Mouse (Mus musculus): ENCODE data around the gene Ackr4. TPM values are rescaled to one million over a fixed set of nuclear protein-coding genes. Genes with fewer than 3 reads are reported as not detected.

Ackr4 gene
- polyA plus RNA-seq, 2 experiments = 0.11 to 0.24 TPM

DNA sequence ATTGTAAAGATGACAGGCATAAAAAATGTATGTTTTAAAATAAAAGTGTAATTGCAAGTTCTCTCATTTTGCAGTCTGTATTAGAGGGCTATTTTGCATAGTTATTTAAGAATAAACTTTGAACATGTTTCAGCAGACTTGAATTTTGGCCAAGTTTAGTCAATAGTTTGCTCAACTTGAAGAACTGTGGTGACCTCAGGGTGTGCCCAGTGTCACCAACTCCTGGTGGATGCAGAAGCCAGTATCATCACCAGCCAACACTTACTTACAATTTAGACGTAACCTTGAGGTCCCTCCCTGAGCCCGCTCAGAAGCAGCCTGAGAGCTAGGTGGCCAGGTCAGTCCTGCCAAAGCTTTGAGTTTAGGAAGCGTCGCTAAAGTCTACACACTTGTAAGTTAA is 83.1 kb downstream of the Ackr4 start:
- H3K36me3 ChIP-seq (replicated peaks; ENCODE audit: control insufficient read depth, insufficient read depth, low read depth) = no peaks in the 10 kb centered on the region; the same call in none of the 2 replicates
- H3K9ac ChIP-seq (replicated peaks) = no peak overlapping the region
- H3K4me2 ChIP-seq (ENCODE audit: low read depth) = no peak overlapping the region
- no peak for DNase-seq (ENCODE audit: low read depth in 3 of 3, low spot score in 3 of 3)
- ATAC-seq (ENCODE audit: insufficient read depth) = no peak
- H3K4me3 ChIP-seq (ENCODE audit: insufficient read depth in 1 of 2, low read depth in 2 of 2, low read length in 2 of 2) = no peak overlapping the region
- no peaks in the 10 kb centered on the region for H3K9me3 ChIP-seq (ENCODE audit: control insufficient read depth, low read length)
- no peaks in the 10 kb centered on the region for H3K4me1 ChIP-seq (replicated peaks; ENCODE audit: control insufficient read depth in 2 of 2, insufficient read depth in 2 of 2, low read length in 1 of 2)
- 74% methylated on average over 4 of the region's 4 CpGs for WGBS (ENCODE audit: insufficient replicate concordance)
- H3K27me3 ChIP-seq (ENCODE audit: control insufficient read depth, insufficient read depth, low read length) = no peaks in the 10 kb centered on the region
- no peak overlapping the region for H3K27ac ChIP-seq
- TF ChIP-seq EP300 (IDR thresholded peaks at IDR 0.05; ENCODE audit: low read depth) (no peak), CTCF (IDR thresholded peaks at IDR 0.05; ENCODE audit: low read depth) (no peak)

DNA sequence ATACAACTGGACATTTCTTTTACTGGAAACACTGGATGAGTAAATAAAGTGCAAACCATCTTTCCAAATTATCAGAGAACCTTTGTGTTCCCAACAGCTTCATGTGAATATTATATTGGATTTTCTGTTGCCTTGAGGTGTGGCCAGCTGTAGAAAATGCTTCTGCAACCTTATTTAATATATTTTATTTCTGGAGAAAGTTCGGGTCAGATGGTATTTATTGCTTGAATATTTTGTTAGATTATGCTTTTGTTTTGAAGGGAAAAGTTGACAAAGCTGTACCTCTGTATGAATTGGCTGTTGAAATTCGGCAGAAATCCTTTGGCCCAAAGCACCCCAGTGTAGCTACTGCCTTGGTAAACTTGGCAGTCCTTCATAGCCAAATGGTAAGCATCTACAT is 86.4 kb downstream of the Ackr4 start, which contains the start of gene Gm28305:
Gm28305 (plus strand) TSS at position 301 of the 400 bp plus-strand sequence.
- Histone ChIP-seq H3K4me1 (replicated peaks; ENCODE audit: control insufficient read depth in 2 of 2, insufficient read depth in 2 of 2, low read length in 1 of 2) (no peaks in the 10 kb centered on the region), H3K27me3 (ENCODE audit: control insufficient read depth, insufficient read depth, low read length) (no peaks in the 10 kb centered on the region), H3K4me2 (ENCODE audit: low read depth) (no peak within 1 kb of the TSS), H3K9me3 (ENCODE audit: control insufficient read depth, low read length) (no peaks in the 10 kb centered on the region), H3K4me3 (ENCODE audit: insufficient read depth in 1 of 2, low read depth in 2 of 2, low read length in 2 of 2) (no peak within 1 kb of the TSS), H3K36me3 (replicated peaks; ENCODE audit: control insufficient read depth, insufficient read depth, low read depth) (no peaks in the 10 kb centered on the region), H3K27ac (no peak within 1 kb of the TSS), H3K9ac (replicated peaks) (no peak within 1 kb of the TSS)
- ATAC-seq (ENCODE audit: insufficient read depth) (no peak), DNase-seq (ENCODE audit: low read depth in 3 of 3, low spot score in 3 of 3) (no peak)
- TF ChIP-seq EP300 (IDR thresholded peaks at IDR 0.05; ENCODE audit: low read depth) (no peak), CTCF (IDR thresholded peaks at IDR 0.05; ENCODE audit: low read depth) (no peak)
- 43% methylated on average over 2 of the region's 2 CpGs for WGBS (ENCODE audit: insufficient replicate concordance)

DNA sequence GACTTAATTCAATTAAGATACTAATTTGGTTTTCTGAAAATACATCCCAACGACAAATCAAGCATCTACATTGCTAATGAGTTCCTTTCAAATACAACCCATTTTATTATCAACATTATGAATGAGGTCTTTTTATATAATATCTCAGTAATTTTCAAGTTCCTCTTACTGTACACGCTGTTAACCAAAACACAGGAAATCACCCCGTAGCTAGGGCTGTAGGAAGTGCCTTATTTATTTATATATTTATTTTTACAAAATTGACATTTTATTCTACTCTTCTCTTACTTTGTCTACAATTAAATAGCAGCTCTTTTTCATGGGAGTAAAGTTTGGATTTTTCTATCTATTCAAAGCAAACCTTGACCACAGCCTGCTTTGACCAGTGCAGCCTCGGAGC is 87.0 kb downstream of the Ackr4 start:
- H3K27ac ChIP-seq = no peak overlapping the region
- ATAC-seq (ENCODE audit: insufficient read depth) (no peak), DNase-seq (ENCODE audit: low read depth in 3 of 3, low spot score in 3 of 3) (no peak)
- no peaks in the 10 kb centered on the region for H3K36me3 ChIP-seq (replicated peaks; ENCODE audit: control insufficient read depth, insufficient read depth, low read depth)
- TF ChIP-seq CTCF (IDR thresholded peaks at IDR 0.05; ENCODE audit: low read depth) (no peak), EP300 (IDR thresholded peaks at IDR 0.05; ENCODE audit: low read depth) (no peak)
- H3K4me3 ChIP-seq (ENCODE audit: insufficient read depth in 1 of 2, low read depth in 2 of 2, low read length in 2 of 2) = no peak overlapping the region
- H3K9me3 ChIP-seq (ENCODE audit: control insufficient read depth, low read length) = no peaks in the 10 kb centered on the region
- peaks cover 0 to 3% of the 10 kb centered on the region in 2 experiments; a peak in 2 of 4 replicates for H3K4me1 ChIP-seq (replicated peaks; ENCODE audit: control insufficient read depth in 2 of 2, insufficient read depth in 2 of 2, low read length in 1 of 2)
- no peak overlapping the region for H3K4me2 ChIP-seq (ENCODE audit: low read depth)
- 35% methylated on average over 4 of the region's 4 CpGs for WGBS (ENCODE audit: insufficient replicate concordance)
- no peaks in the 10 kb centered on the region for H3K27me3 ChIP-seq (ENCODE audit: control insufficient read depth, insufficient read depth, low read length)
- H3K9ac ChIP-seq (replicated peaks) = no peak overlapping the region

DNA sequence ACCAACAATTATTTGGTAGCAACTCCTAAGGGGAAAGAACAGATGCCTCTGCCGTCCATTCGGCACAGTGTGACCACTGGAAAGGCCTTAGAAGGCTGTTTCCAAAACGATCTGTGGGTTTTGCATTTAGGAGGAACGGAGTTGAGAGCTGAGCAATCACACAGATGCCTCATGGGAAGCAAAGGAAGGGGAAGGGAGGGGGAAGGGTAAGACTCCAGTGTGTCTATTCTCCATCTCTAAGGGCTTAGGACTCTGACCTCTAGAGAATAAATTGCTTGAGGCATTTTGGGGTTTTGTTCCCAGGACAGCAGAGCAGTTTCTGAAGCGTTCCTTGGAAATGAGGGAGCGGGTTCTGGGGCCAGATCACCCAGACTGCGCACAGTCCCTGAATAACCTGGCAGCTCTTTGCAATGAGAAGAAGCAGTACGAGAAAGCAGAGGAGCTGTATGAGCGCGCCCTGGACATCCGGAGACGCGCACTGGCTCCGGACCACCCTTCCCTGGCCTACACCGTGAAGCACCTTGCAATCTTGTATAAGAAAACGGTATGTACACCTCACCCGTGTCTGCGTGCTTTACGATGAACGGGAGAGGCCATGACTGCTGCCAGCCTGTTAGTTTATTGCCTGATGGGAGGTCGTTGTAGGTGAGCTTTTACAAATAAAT is 87.6 kb downstream of the Ackr4 start:
- WGBS (ENCODE audit: insufficient replicate concordance) = 75% methylated on average over 21 of the region's 21 CpGs
- H3K4me3 ChIP-seq (ENCODE audit: insufficient read depth in 1 of 2, low read depth in 2 of 2, low read length in 2 of 2) = no peak overlapping the region
- no peak overlapping the region for H3K27ac ChIP-seq
- H3K27me3 ChIP-seq (ENCODE audit: control insufficient read depth, insufficient read depth, low read length) = no peaks in the 10 kb centered on the region
- no peak overlapping the region for H3K9ac ChIP-seq (replicated peaks)
- no peak for ATAC-seq (ENCODE audit: insufficient read depth)
- H3K9me3 ChIP-seq (ENCODE audit: control insufficient read depth, low read length) = no peaks in the 10 kb centered on the region
- TF ChIP-seq CTCF (IDR thresholded peaks at IDR 0.05; ENCODE audit: low read depth) (no peak), EP300 (IDR thresholded peaks at IDR 0.05; ENCODE audit: low read depth) (no peak)
- no peak overlapping the region for H3K4me2 ChIP-seq (ENCODE audit: low read depth)
- no peak for DNase-seq (ENCODE audit: low read depth in 3 of 3, low spot score in 3 of 3)
- no peaks in the 10 kb centered on the region for H3K36me3 ChIP-seq (replicated peaks; ENCODE audit: control insufficient read depth, insufficient read depth, low read depth)
- peaks cover 0 to 3% of the 10 kb centered on the region in 2 experiments; a peak in 2 of 4 replicates for H3K4me1 ChIP-seq (replicated peaks; ENCODE audit: control insufficient read depth in 2 of 2, insufficient read depth in 2 of 2, low read length in 1 of 2)

DNA sequence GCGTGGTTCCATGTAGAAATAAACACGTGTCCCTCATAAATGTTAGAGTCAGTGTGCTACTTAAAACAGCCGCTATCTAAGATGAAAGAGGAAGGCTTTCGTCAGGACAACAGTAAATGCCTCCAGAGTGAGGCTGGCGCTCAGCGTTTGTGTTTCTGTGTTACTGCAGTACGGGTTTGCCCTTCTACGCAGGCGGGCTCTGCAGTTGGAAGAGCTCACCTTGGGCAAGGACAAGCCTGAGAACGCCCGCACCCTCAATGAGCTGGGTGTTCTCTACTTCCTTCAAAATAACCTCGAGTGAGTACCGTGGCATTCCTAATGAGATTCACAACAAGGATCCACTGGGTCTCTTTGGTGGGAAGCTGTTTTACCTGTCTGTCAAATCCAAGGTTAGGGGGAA is 88.5 kb downstream of the Ackr4 start:
- H3K4me1 ChIP-seq (replicated peaks; ENCODE audit: control insufficient read depth in 2 of 2, insufficient read depth in 2 of 2, low read length in 1 of 2) = peaks cover 0 to 3% of the 10 kb centered on the region in 2 experiments; a peak in 2 of 4 replicates
- ATAC-seq (ENCODE audit: insufficient read depth) = no peak
- WGBS (ENCODE audit: insufficient replicate concordance) = 70% methylated on average over 13 of the region's 13 CpGs

More for the DNA sequence above, 88.5 kb downstream of the Ackr4 start:
- H3K27ac ChIP-seq = no peak overlapping the region
- H3K9me3 ChIP-seq (ENCODE audit: control insufficient read depth, low read length) = no peaks in the 10 kb centered on the region
- H3K9ac ChIP-seq (replicated peaks) = no peak overlapping the region
- H3K4me3 ChIP-seq (ENCODE audit: insufficient read depth in 1 of 2, low read depth in 2 of 2, low read length in 2 of 2) = no peak overlapping the region
- no peak overlapping the region for H3K4me2 ChIP-seq (ENCODE audit: low read depth)
- no peak for DNase-seq (ENCODE audit: low read depth in 3 of 3, low spot score in 3 of 3)
- TF ChIP-seq EP300 (IDR thresholded peaks at IDR 0.05; ENCODE audit: low read depth) (no peak), CTCF (IDR thresholded peaks at IDR 0.05; ENCODE audit: low read depth) (no peak)
- no peaks in the 10 kb centered on the region for H3K27me3 ChIP-seq (ENCODE audit: control insufficient read depth, insufficient read depth, low read length)
- no peaks in the 10 kb centered on the region for H3K36me3 ChIP-seq (replicated peaks; ENCODE audit: control insufficient read depth, insufficient read depth, low read depth)
